Mouse (Mus musculus): Measurements from ENCODE around the gene Sult2b1.

DNA sequence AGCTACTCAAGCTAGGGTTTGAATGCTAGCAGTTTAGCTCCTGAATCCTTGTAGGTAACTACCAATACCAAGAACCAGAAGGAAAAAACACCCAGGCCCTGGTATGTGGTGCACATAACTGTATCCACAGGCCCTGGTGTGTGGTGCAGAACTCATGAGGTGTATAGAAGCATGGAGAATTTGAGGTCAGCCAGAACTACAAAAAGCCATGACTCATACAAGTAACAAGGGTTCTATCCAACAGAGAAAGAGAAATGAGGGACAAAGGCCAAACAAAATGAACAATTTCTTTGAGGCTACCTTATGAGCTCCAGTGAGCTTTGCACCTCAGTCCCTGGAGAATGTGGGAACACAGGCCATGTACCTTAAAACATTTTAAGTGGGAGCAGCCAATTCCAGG is 36.4 kb upstream of the Sult2b1 start:
- TF ChIP-seq CTCF (conservative IDR thresholded peaks at IDR 0.05; ENCODE audit: low read length) (no peak), NANOG (IDR thresholded peaks at IDR 0.05; ENCODE audit: borderline replicate concordance, low read length) (no peak), POU5F1 (IDR thresholded peaks at IDR 0.05; ENCODE audit: borderline replicate concordance, low read length) (no peak)

Measured in E14TG2a.4 (cell line).